Mouse (Mus musculus): Measurements from ENCODE around the gene Pakap. TPM values are rescaled to one million over a fixed set of nuclear protein-coding genes. Genes with fewer than 3 reads are reported as not detected.

The Pakap gene
- polyA plus RNA-seq, 1 experiment from 2014 or later, result 30.1 TPM

GRCm38 (mm10) chr4:57802411-57802810 lies 234.4 kb downstream of the Pakap start:
- Histone ChIP-seq H3K36me3 (ENCODE audit: control insufficient read depth, insufficient read depth, low read length) (no peaks in the 10 kb centered on the region), H3K9me3 (ENCODE audit: control insufficient read depth, low read depth, low read length) (no peaks in the 10 kb centered on the region), H3K4me1 (ENCODE audit: control insufficient read depth, insufficient read depth, low read length) (no peaks in the 10 kb centered on the region), H3K27me3 (ENCODE audit: control insufficient read depth, insufficient read depth, low read length) (no peaks in the 10 kb centered on the region), H3K9ac (replicated peaks; ENCODE audit: low read depth, low read length) (no peak overlapping the region), H3K4me3 (ENCODE audit: low read depth, low read length) (no peak overlapping the region), H3K27ac (ENCODE audit: low read length) (no peak overlapping the region), H3K4me2 (replicated peaks; ENCODE audit: low read depth, low read length) (no peak overlapping the region)
- no peak for ATAC-seq (ENCODE audit: insufficient number of reproducible peaks, insufficient read depth, low FRiP score, low read depth)
- 87% methylated on average over 3 of the region's 3 CpGs for WGBS

DNA sequence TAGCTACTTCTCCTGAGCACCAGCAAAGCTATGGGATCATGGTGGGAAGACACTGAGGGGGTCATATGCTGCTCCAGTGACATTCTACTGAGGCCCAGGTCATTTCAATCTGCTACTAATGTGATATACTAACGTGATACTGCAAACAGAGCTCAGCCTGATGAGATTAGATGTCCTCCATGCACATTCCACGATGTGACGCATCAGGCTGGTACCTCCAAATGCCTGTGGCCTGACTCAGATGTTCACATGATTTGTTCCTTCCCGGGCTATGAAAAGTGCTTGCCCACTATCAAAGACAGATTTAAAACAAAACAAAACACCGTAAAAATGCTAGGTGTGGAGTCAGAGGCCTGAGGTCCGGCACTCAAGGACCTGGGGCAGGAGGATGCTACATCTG lies 236.9 kb downstream of the Pakap start:
- H3K9ac ChIP-seq (replicated peaks; ENCODE audit: low read depth, low read length), result no peak overlapping the region
- H3K27me3 ChIP-seq (ENCODE audit: control insufficient read depth, insufficient read depth, low read length), result no peaks in the 10 kb centered on the region
- 75% methylated on average over 6 of the region's 6 CpGs for WGBS
- H3K9me3 ChIP-seq (ENCODE audit: control insufficient read depth, low read depth, low read length), result no peaks in the 10 kb centered on the region
- no peak for ATAC-seq (ENCODE audit: insufficient number of reproducible peaks, insufficient read depth, low FRiP score, low read depth)
- H3K4me1 ChIP-seq (ENCODE audit: control insufficient read depth, insufficient read depth, low read length), result no peaks in the 10 kb centered on the region
- H3K4me2 ChIP-seq (replicated peaks; ENCODE audit: low read depth, low read length), result no peak overlapping the region
- no peak overlapping the region for H3K4me3 ChIP-seq (ENCODE audit: low read depth, low read length)
- no peak overlapping the region for H3K27ac ChIP-seq (ENCODE audit: low read length)
- no peaks in the 10 kb centered on the region for H3K36me3 ChIP-seq (ENCODE audit: control insufficient read depth, insufficient read depth, low read length)

DNA sequence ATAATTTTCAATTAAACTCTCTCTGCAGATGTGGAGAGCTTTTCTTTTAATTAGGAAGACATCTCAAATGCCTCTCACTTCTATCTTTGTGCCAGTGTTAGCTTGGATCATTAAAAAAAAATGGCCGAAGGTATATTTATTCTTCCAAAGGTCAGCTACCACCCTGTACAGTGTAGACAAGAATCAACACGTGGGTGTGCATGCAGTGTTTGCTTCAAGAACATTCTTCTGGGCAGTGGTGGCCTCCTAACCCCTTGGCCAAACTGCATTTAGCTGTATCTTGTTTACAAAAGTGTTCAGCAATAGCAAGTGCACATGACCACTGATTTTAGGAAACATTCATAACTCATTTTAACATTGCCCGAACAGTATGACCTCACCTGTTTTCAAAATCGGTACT lies 241.5 kb downstream of the Pakap start:
- H3K27ac ChIP-seq (ENCODE audit: low read length), result no peak overlapping the region
- ATAC-seq (ENCODE audit: insufficient number of reproducible peaks, insufficient read depth, low FRiP score, low read depth), result peak; percentile 61; the same call in 1 of the 2 replicates

DNA sequence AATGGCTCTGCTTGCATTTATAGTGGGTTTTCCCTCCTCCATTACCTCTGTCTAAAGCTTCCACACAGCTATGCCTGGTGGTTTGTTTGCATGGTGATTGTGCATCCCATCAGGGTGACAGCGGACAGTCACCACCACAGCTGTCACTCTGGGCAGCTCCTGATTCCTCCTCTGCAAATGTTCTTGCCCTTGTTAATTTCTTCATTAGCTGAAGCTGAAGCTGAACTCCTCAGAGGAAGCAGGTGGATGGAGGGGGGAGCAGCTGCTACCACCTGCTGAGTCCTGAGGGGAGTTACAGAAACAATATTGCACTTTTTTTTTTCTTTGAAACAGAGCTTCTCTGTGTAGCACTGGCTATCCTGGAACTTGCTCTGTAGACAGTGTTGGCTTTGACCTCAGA lies 244.1 kb downstream of the Pakap start:
- 77% methylated on average over 1 of the region's 1 CpGs for WGBS
- Histone ChIP-seq H3K4me1 (ENCODE audit: control insufficient read depth, insufficient read depth, low read length) (no peaks in the 10 kb centered on the region), H3K27ac (ENCODE audit: low read length) (no peak overlapping the region)

More for the DNA sequence above, 241.5 kb downstream of the Pakap start:
- H3K4me1 ChIP-seq (ENCODE audit: control insufficient read depth, insufficient read depth, low read length), result no peaks in the 10 kb centered on the region
- no peaks in the 10 kb centered on the region for H3K36me3 ChIP-seq (ENCODE audit: control insufficient read depth, insufficient read depth, low read length)
- H3K9ac ChIP-seq (replicated peaks; ENCODE audit: low read depth, low read length), result no peak overlapping the region
- no peak overlapping the region for H3K4me3 ChIP-seq (ENCODE audit: low read depth, low read length)
- no peaks in the 10 kb centered on the region for H3K9me3 ChIP-seq (ENCODE audit: control insufficient read depth, low read depth, low read length)
- H3K4me2 ChIP-seq (replicated peaks; ENCODE audit: low read depth, low read length), result no peak overlapping the region
- 63% methylated on average over 4 of the region's 4 CpGs for WGBS
- H3K27me3 ChIP-seq (ENCODE audit: control insufficient read depth, insufficient read depth, low read length), result no peaks in the 10 kb centered on the region

DNA sequence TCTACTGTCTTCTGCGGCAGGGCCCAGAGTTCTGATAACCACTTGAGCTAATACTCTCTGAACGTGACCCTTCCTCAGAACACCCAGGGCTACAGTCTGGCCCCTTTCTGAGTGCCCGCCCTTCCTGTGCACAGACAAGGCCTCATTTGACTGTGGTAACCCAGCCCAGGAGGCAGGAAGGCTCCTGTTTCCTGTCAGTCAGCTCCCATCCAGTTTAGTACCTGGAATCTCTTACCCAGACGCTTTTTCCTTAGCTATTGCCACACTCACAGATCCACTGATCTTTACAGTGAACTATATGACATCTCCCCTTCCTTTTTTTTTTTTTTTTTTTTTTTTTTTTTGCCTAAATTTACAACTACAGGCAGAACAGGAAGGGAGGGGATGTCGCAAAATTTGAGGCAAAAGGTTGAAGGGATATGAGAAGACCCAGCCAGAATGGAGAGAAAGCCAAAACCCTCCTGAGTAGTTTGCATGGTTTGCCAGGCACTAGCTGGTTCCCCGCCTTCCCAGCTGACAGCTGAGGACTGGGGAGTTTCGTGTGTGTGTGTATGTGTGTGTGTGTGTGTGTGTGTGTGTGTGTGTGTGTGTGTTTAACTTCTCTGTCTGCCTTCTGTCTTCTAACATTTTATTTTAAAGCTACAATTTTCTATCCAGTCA lies 245.1 kb downstream of the Pakap start:
- Histone ChIP-seq H3K4me3 (ENCODE audit: low read depth, low read length) (no peak overlapping the region), H3K36me3 (ENCODE audit: control insufficient read depth, insufficient read depth, low read length) (no peaks in the 10 kb centered on the region), H3K27ac (ENCODE audit: low read length) (peak overlapping the region; percentile 52; the same call in 1 of the 2 replicates), H3K9me3 (ENCODE audit: control insufficient read depth, low read depth, low read length) (no peaks in the 10 kb centered on the region), H3K4me2 (replicated peaks; ENCODE audit: low read depth, low read length) (no peak overlapping the region), H3K4me1 (ENCODE audit: control insufficient read depth, insufficient read depth, low read length) (no peaks in the 10 kb centered on the region), H3K27me3 (ENCODE audit: control insufficient read depth, insufficient read depth, low read length) (no peaks in the 10 kb centered on the region), H3K9ac (replicated peaks; ENCODE audit: low read depth, low read length) (no peak overlapping the region)
- ATAC-seq (ENCODE audit: insufficient number of reproducible peaks, insufficient read depth, low FRiP score, low read depth), result peak; percentile 15; the same call in 1 of the 2 replicates
- 20% methylated on average over 7 of the region's 7 CpGs for WGBS

More for the DNA sequence above, 244.1 kb downstream of the Pakap start:
- Histone ChIP-seq H3K36me3 (ENCODE audit: control insufficient read depth, insufficient read depth, low read length) (no peaks in the 10 kb centered on the region), H3K9ac (replicated peaks; ENCODE audit: low read depth, low read length) (no peak overlapping the region), H3K4me2 (replicated peaks; ENCODE audit: low read depth, low read length) (no peak overlapping the region), H3K4me3 (ENCODE audit: low read depth, low read length) (no peak overlapping the region), H3K27me3 (ENCODE audit: control insufficient read depth, insufficient read depth, low read length) (no peaks in the 10 kb centered on the region), H3K9me3 (ENCODE audit: control insufficient read depth, low read depth, low read length) (no peaks in the 10 kb centered on the region)
- ATAC-seq (ENCODE audit: insufficient number of reproducible peaks, insufficient read depth, low FRiP score, low read depth), result no peak

- no peaks in the 10 kb centered on the region for H3K36me3 ChIP-seq (ENCODE audit: control insufficient read depth, insufficient read depth, low read length)
- no peaks in the 10 kb centered on the region for H3K9me3 ChIP-seq (ENCODE audit: control insufficient read depth, low read depth, low read length)
- no peaks in the 10 kb centered on the region for H3K4me1 ChIP-seq (ENCODE audit: control insufficient read depth, insufficient read depth, low read length)
- H3K27me3 ChIP-seq (ENCODE audit: control insufficient read depth, insufficient read depth, low read length), result no peaks in the 10 kb centered on the region
- 81% methylated on average over 4 of the region's 4 CpGs for WGBS
- H3K27ac ChIP-seq (ENCODE audit: low read length), result peak overlapping the region; percentile 52; the same call in 1 of the 2 replicates
- no peak overlapping the region for H3K4me2 ChIP-seq (replicated peaks; ENCODE audit: low read depth, low read length)
- H3K4me3 ChIP-seq (ENCODE audit: low read depth, low read length), result no peak overlapping the region
- H3K9ac ChIP-seq (replicated peaks; ENCODE audit: low read depth, low read length), result no peak overlapping the region
- no peak for ATAC-seq (ENCODE audit: insufficient number of reproducible peaks, insufficient read depth, low FRiP score, low read depth)
Measured at GRCm38 (mm10) chr4:57813576-57813945, 245.6 kb downstream of the Pakap start.

DNA sequence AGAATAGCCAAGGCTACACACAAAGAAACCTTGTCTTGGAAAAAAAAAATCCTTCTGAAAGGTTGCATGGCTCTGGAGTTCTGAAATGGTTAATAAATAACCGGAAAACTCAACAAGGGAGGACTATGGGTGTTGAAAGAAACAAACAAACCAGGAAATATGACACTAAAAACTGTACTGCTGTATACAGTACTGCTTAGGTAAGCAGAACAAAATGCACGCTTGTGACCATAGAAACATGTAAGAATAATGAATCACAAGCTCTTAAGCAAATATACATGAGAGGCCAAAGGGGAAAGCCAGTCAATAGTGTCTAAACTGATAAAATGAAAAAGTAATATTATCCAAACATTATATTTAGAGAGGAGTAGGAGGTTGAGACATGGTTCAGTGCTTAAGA lies 247.4 kb downstream of the Pakap start:
- Histone ChIP-seq H3K4me3 (ENCODE audit: low read depth, low read length) (no peak overlapping the region), H3K9ac (replicated peaks; ENCODE audit: low read depth, low read length) (no peak overlapping the region), H3K27me3 (ENCODE audit: control insufficient read depth, insufficient read depth, low read length) (no peaks in the 10 kb centered on the region), H3K9me3 (ENCODE audit: control insufficient read depth, low read depth, low read length) (no peaks in the 10 kb centered on the region), H3K4me1 (ENCODE audit: control insufficient read depth, insufficient read depth, low read length) (no peaks in the 10 kb centered on the region), H3K27ac (ENCODE audit: low read length) (no peak overlapping the region), H3K4me2 (replicated peaks; ENCODE audit: low read depth, low read length) (no peak overlapping the region), H3K36me3 (ENCODE audit: control insufficient read depth, insufficient read depth, low read length) (no peaks in the 10 kb centered on the region)
- no peak for ATAC-seq (ENCODE audit: insufficient number of reproducible peaks, insufficient read depth, low FRiP score, low read depth)
- 58% methylated on average over 2 of the region's 2 CpGs for WGBS

DNA sequence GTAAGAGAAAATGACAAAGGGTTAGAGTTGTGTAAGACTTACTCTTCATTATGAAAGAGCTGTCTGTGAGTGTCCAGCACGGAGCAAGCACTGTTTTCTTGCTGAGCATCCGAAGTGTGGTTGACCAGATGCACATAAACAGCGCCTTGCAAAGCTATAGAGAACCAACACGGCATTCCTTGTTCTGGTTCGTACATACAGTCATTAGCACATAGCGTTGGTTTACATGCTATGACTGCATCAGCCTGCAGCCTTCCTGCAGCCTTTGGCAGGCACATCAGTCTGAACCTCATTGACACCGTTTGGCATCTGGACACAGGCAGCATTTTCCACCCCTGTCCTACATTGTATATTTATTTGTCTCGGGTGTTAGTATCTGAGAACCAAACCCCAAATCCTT lies 248.2 kb downstream of the Pakap start:
- H3K4me2 ChIP-seq (replicated peaks; ENCODE audit: low read depth, low read length), result no peak overlapping the region
- WGBS, result 90% methylated on average over 8 of the region's 8 CpGs
- H3K9ac ChIP-seq (replicated peaks; ENCODE audit: low read depth, low read length), result no peak overlapping the region
- ATAC-seq (ENCODE audit: insufficient number of reproducible peaks, insufficient read depth, low FRiP score, low read depth), result no peak
- no peaks in the 10 kb centered on the region for H3K27me3 ChIP-seq (ENCODE audit: control insufficient read depth, insufficient read depth, low read length)
- H3K4me1 ChIP-seq (ENCODE audit: control insufficient read depth, insufficient read depth, low read length), result no peaks in the 10 kb centered on the region; the same call in 1 of the 2 replicates
- H3K36me3 ChIP-seq (ENCODE audit: control insufficient read depth, insufficient read depth, low read length), result no peaks in the 10 kb centered on the region
- H3K27ac ChIP-seq (ENCODE audit: low read length), result no peak overlapping the region
- H3K4me3 ChIP-seq (ENCODE audit: low read depth, low read length), result no peak overlapping the region
- H3K9me3 ChIP-seq (ENCODE audit: control insufficient read depth, low read depth, low read length), result no peaks in the 10 kb centered on the region

DNA sequence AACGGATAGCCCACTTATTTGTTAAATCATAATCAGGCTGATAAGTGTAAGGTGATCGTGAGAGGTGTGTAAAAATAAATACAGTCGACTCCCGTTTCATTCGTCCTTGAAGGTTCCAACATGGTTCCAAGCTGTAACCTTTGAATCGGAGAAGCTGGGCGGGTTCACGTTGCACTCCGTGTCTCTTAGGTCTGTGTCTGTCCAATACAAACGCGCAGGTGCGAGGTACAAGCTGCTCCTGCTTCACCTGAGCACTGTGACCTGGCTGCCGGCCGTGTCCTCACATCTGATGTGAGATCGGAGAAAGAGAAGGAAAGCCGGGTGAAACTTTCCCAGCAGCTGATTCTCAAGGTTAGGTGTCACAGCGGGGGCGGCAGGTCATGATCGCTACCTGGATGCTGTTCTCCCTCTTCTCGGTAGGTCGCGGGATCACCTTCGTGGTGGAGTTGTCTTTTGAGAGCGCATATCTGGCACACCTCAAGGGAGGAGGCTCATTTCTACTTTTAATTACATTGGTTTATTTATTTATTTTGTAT lies 252.9 kb downstream of the Pakap start:
- Histone ChIP-seq H3K9me3 (ENCODE audit: control insufficient read depth, low read depth, low read length) (no peaks in the 10 kb centered on the region), H3K4me2 (replicated peaks; ENCODE audit: low read depth, low read length) (no peak overlapping the region), H3K36me3 (ENCODE audit: control insufficient read depth, insufficient read depth, low read length) (no peaks in the 10 kb centered on the region), H3K4me3 (ENCODE audit: low read depth, low read length) (no peak overlapping the region), H3K27me3 (ENCODE audit: control insufficient read depth, insufficient read depth, low read length) (no peaks in the 10 kb centered on the region), H3K4me1 (ENCODE audit: control insufficient read depth, insufficient read depth, low read length) (peaks cover 8% of the 10 kb centered on the region; the same call in 1 of the 2 replicates), H3K27ac (ENCODE audit: low read length) (no peak overlapping the region), H3K9ac (replicated peaks; ENCODE audit: low read depth, low read length) (no peak overlapping the region)
- ATAC-seq (ENCODE audit: insufficient number of reproducible peaks, insufficient read depth, low FRiP score, low read depth), result no peak
- 74% methylated on average over 24 of the region's 24 CpGs for WGBS
